Mouse (Mus musculus): ENCODE results near the gene Tekt3.

DNA sequence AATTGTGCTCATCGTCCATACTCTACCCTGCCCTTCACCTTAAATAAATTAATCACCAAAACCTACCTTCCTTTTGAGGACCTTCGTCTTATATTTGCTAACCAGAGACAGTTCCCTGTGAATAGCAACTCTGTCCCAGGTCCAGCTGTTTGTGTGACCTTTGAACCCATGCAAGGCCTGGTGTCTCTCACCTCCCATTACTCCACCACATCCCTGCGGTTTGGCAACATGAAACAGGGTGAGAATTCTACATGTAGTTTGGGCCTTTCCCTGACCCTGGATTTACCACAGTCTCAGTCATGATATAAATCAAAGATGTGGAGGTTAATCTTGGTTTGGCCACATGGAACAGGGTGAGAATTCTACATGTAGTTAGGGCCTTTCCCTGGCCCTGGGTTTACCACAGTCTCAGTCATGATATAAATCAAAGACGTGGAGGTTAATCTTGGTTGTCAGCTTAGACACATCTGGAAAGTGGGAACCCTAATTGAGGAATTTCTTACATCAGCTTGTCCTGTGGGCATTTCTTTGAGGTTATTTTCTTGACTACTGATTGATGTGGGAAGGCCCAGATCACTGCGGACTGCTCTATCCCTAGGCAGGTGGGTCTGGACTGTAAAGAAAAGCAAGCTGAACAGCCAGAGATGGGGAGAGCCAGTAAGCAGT, 40.2 kb upstream of the Tekt3 start:
- TF ChIP-seq POLR2A (IDR thresholded peaks at IDR 0.05; ENCODE audit: control insufficient read depth, low read depth, low read length) (no peak), CTCF (IDR thresholded peaks at IDR 0.05; ENCODE audit: control insufficient read depth, insufficient read depth, insufficient replicate concordance, low read depth, low read length) (no peak)
